Mouse (Mus musculus) brain, adult 2 months (tissue): ENCODE data around the gene Cd96.

Experiments
- DNase-seq: peaks from one replicate; pipeline ENCODE4 v3.0.0; 2011; ENCODE audit warnings: low read depth, low spot score

Gene Cd96

GRCm38 (mm10) chr16:45986236-45986635 lies 133.8 kb downstream of the Cd96 start:
- no peak for DNase-seq
